Mouse (Mus musculus) forebrain, embryonic 13.5 days (tissue): ENCODE measurements at regions not wholly inside any gene's neighbourhood (a gene's known extent, or its start where the extent isn't known, plus 50 kb on each side); places are given as distances from the start of the nearest gene placed in this dataset.

Source experiments
- ATAC-seq: fragments of 200-750 bp; cut with Nextera tagmentation; 2 replicates; pipeline ENCODE4 v1.8.0; 2017
- H3K27ac ChIP-seq: fragments of 300-500 bp; sonication (generic); 2 replicates; pipeline ENCODE4 v1.5.1; 2015; ENCODE audit warnings: inconsistent platforms, mild to moderate bottlenecking, moderate library complexity
- H3K27me3 ChIP-seq: fragments of 300-500 bp; sonication (generic); 2 replicates; pipeline ENCODE4 v1.6.1; 2015; ENCODE audit warnings: mild to moderate bottlenecking, inconsistent platforms
- H3K36me3 ChIP-seq: fragments of 300-500 bp; sonication (generic); 2 replicates; pipeline ENCODE4 v1.6.1; 2015; ENCODE audit warnings: mild to moderate bottlenecking, inconsistent platforms; ENCODE audit not compliant: poor library complexity, severe bottlenecking
- H3K4me1 ChIP-seq: fragments of 300-500 bp; sonication (generic); 2 replicates; pipeline ENCODE4 v1.6.1; 2015; ENCODE audit warnings: inconsistent platforms
- H3K4me2 ChIP-seq: fragments of 300-500 bp; sonication (generic); 2 replicates; pipeline ENCODE4 v1.6.1; 2015; ENCODE audit warnings: inconsistent platforms, mild to moderate bottlenecking, moderate library complexity
- H3K4me3 ChIP-seq: fragments of 300-500 bp; sonication (generic); 2 replicates; pipeline ENCODE4 v1.5.1; 2015; ENCODE audit warnings: mild to moderate bottlenecking, inconsistent platforms
- H3K9ac ChIP-seq: fragments of 300-500 bp; sonication (generic); 2 replicates; pipeline ENCODE4 v1.6.1; 2015; ENCODE audit warnings: mild to moderate bottlenecking, inconsistent platforms
- H3K9me3 ChIP-seq: fragments of 300-500 bp; sonication (generic); replicated peaks from 2 replicates; pipeline ENCODE4 v1.6.1; 2016; ENCODE audit warnings: inconsistent platforms
- WGBS: fragments of 180-500 bp; shearing (Covaris S2); methylation state at CpG from one replicate; pipeline ENCODE4 v1.1.7; 2015; 5-methylcytosine and 5-hydroxymethylcytosine counted together

- Histone ChIP-seq H3K27me3 (no peaks in the 10 kb centered on the region), H3K27ac (no peak overlapping the region), H3K9me3 (no peaks in the 10 kb centered on the region), H3K4me3 (no peak overlapping the region), H3K9ac (no peak overlapping the region), H3K4me1 (no peaks in the 10 kb centered on the region), H3K36me3 (no peaks in the 10 kb centered on the region), H3K4me2 (no peak overlapping the region)
- WGBS: 89% methylated on average over 2 of the region's 2 CpGs
- ATAC-seq: no peak
These were observed 385.1 kb upstream of the Mon1b start for GRCm38 (mm10) chr8:113250264-113250663.

DNA sequence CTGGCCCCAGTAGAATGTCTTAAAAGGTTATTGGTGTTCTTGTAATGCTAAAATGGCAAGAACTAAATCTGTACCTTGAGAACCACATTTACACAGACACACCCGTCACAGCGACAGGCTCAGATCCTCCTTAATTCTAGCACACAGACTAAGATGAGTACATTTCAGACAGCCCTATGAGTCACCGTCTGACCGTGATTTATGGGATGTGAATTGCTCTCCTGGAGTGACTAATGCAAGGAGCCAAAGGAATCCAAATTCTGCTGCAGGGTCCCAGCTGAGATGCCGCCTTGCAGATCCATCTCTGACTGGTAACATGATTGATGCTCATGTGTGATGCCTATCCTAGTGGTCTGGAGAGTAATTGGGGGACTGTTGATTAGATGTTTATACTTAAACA lies 381.3 kb upstream of the Mon1b start:
- Histone ChIP-seq H3K9ac (no peak overlapping the region), H3K4me1 (no peaks in the 10 kb centered on the region), H3K9me3 (no peaks in the 10 kb centered on the region), H3K4me2 (no peak overlapping the region), H3K27ac (no peak overlapping the region), H3K4me3 (no peak overlapping the region), H3K36me3 (no peaks in the 10 kb centered on the region), H3K27me3 (no peaks in the 10 kb centered on the region)
- ATAC-seq: no peak
- 93% methylated on average over 5 of the region's 5 CpGs for whole genome bisulfite sequencing

DNA sequence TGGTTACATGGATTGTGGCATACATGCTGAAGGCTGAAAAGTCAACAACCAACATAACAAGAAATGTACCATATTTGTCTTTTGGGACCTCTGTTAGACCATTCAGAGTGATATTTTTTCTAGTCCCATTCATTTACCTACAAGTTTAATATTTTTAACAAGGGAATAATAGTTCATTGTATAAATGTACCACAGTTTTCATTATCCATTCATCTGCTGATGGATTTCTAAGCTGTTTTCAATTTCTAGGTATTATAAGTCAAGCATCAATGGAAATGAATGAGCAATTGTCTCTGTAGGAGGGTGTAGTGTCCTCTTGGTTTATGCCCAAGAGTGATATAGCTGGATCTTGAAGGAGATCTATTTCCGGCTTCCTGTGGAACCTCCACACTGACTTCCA lies 375.9 kb upstream of the Mon1b start:
- ATAC-seq: no peak
- Histone ChIP-seq H3K36me3 (no peaks in the 10 kb centered on the region), H3K4me2 (no peak overlapping the region), H3K27me3 (no peaks in the 10 kb centered on the region), H3K4me1 (peaks cover 9% of the 10 kb centered on the region; the same call in 1 of the 2 replicates), H3K4me3 (no peak overlapping the region), H3K9ac (no peak overlapping the region), H3K9me3 (no peaks in the 10 kb centered on the region), H3K27ac (no peak overlapping the region)
- 93% methylated on average over 1 of the region's 1 CpGs for WGBS

- Histone ChIP-seq H3K9ac (no peak overlapping the region), H3K36me3 (no peaks in the 10 kb centered on the region), H3K9me3 (no peaks in the 10 kb centered on the region), H3K27ac (no peak overlapping the region), H3K4me3 (no peak overlapping the region), H3K4me1 (peaks cover 9% of the 10 kb centered on the region; the same call in 1 of the 2 replicates), H3K4me2 (no peak overlapping the region), H3K27me3 (no peaks in the 10 kb centered on the region)
- ATAC-seq: no peak
- WGBS: 23% methylated on average over 3 of the region's 3 CpGs
These were observed 372.1 kb upstream of the Mon1b start for GRCm38 (mm10) chr8:113263296-113263695.

DNA sequence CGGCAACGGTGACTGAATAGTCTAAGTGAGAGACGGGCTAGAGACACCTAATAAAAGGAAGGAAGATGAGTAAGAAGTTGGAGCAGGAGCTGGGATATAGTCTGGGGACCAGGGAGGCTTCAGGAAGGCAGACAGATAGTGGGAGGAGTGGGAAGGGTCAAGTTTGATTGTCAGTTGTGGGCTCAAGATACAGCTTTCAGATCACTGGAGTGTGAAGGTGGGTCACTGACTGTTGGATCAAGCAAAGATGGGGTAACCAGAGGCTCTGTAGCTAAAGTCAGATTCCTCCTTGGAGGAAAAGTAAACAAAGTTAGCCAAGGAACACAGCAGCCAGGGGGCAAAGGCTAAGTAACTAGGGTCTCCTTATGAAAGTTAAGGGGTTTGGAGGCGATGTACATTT lies 364.1 kb upstream of the Mon1b start:
- H3K4me1 ChIP-seq: no peaks in the 10 kb centered on the region
- no peaks in the 10 kb centered on the region for H3K36me3 ChIP-seq
- WGBS: 93% methylated on average over 4 of the region's 4 CpGs
- no peaks in the 10 kb centered on the region for H3K9me3 ChIP-seq
- H3K4me3 ChIP-seq: no peak overlapping the region
- ATAC-seq: no peak
- H3K9ac ChIP-seq: no peak overlapping the region
- no peak overlapping the region for H3K27ac ChIP-seq
- no peak overlapping the region for H3K4me2 ChIP-seq
- H3K27me3 ChIP-seq: no peaks in the 10 kb centered on the region

GRCm38 (mm10) chr8:113300273-113300843 lies 335.0 kb upstream of the Mon1b start:
- Histone ChIP-seq H3K4me2 (no peak overlapping the region), H3K9ac (no peak overlapping the region), H3K27me3 (no peaks in the 10 kb centered on the region), H3K9me3 (peaks cover 4% of the 10 kb centered on the region), H3K36me3 (no peaks in the 10 kb centered on the region), H3K4me1 (no peaks in the 10 kb centered on the region), H3K4me3 (no peak overlapping the region), H3K27ac (no peak overlapping the region)
- WGBS: 53% methylated on average over 4 of the region's 4 CpGs
- peak; percentile 80 for ATAC-seq

- H3K27ac ChIP-seq: no peak overlapping the region
- no peaks in the 10 kb centered on the region for H3K4me1 ChIP-seq
- H3K9ac ChIP-seq: no peak overlapping the region
- no peak overlapping the region for H3K4me2 ChIP-seq
- no peak overlapping the region for H3K4me3 ChIP-seq
- 75% methylated on average over 8 of the region's 8 CpGs for WGBS
- no peaks in the 10 kb centered on the region for H3K36me3 ChIP-seq
- no peak for ATAC-seq
- no peaks in the 10 kb centered on the region for H3K27me3 ChIP-seq
- peaks cover 4% of the 10 kb centered on the region for H3K9me3 ChIP-seq
These were observed 332.0 kb upstream of the Mon1b start for GRCm38 (mm10) chr8:113303426-113303825.

GRCm38 (mm10) chr8:113317169-113317568 lies 318.2 kb upstream of the Mon1b start:
- Histone ChIP-seq H3K4me3 (no peak overlapping the region), H3K9me3 (no peaks in the 10 kb centered on the region), H3K36me3 (no peaks in the 10 kb centered on the region), H3K4me2 (no peak overlapping the region), H3K9ac (no peak overlapping the region), H3K4me1 (peaks cover 6% of the 10 kb centered on the region; the same call in 1 of the 2 replicates), H3K27me3 (no peaks in the 10 kb centered on the region), H3K27ac (no peak overlapping the region)
- WGBS: 30% methylated on average over 3 of the region's 3 CpGs
- ATAC-seq: no peak

GRCm38 (mm10) chr8:113331576-113331975 lies 303.8 kb upstream of the Mon1b start:
- Histone ChIP-seq H3K27ac (no peak overlapping the region), H3K4me1 (no peaks in the 10 kb centered on the region), H3K4me3 (no peak overlapping the region), H3K36me3 (no peaks in the 10 kb centered on the region), H3K9ac (no peak overlapping the region), H3K4me2 (no peak overlapping the region), H3K27me3 (no peaks in the 10 kb centered on the region), H3K9me3 (no peaks in the 10 kb centered on the region)
- 67% methylated on average over 6 of the region's 6 CpGs for WGBS
- ATAC-seq: no peak

DNA sequence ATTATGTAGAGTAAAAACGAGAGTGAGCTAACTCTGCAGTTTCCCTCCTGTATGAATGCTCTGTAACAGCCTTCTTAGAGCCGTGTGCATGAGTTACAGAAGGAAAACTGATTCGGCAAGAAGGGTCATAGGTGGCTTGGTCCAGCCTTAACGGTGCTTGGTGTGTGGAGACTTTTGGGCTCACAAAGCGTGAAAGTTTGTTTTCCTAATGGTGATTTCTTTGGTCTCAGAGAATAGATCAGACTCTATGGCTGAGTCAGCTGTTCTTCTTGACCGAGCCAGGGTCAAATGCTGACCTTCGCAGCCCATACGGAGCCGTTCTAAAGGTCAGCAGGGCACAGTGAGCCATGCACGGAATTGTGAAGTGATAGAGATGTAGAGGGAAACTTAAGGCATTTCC lies 294.1 kb upstream of the Mon1b start:
- 69% methylated on average over 10 of the region's 10 CpGs for WGBS

GRCm38 (mm10) chr8:113361900-113362299 lies 273.5 kb upstream of the Mon1b start:
- ATAC-seq: no peak
- Histone ChIP-seq H3K9me3 (no peaks in the 10 kb centered on the region; the same call in 1 of the 2 replicates), H3K4me2 (no peak overlapping the region), H3K27ac (no peak overlapping the region), H3K36me3 (no peaks in the 10 kb centered on the region), H3K4me3 (no peak overlapping the region), H3K9ac (no peak overlapping the region), H3K4me1 (no peaks in the 10 kb centered on the region), H3K27me3 (no peaks in the 10 kb centered on the region)
- 54% methylated on average over 7 of the region's 7 CpGs for WGBS

More for the DNA sequence above, 294.1 kb upstream of the Mon1b start:
- no peaks in the 10 kb centered on the region for H3K36me3 ChIP-seq
- H3K9ac ChIP-seq: no peak overlapping the region
- H3K27ac ChIP-seq: no peak overlapping the region
- H3K27me3 ChIP-seq: no peaks in the 10 kb centered on the region
- H3K4me1 ChIP-seq: 0 out of 2 replicates have a peak, but pooled peaks cover 6% of the 10 kb centered on the region
- no peak overlapping the region for H3K4me2 ChIP-seq
- H3K4me3 ChIP-seq: no peak overlapping the region
- no peaks in the 10 kb centered on the region for H3K9me3 ChIP-seq
- no peak for ATAC-seq

DNA sequence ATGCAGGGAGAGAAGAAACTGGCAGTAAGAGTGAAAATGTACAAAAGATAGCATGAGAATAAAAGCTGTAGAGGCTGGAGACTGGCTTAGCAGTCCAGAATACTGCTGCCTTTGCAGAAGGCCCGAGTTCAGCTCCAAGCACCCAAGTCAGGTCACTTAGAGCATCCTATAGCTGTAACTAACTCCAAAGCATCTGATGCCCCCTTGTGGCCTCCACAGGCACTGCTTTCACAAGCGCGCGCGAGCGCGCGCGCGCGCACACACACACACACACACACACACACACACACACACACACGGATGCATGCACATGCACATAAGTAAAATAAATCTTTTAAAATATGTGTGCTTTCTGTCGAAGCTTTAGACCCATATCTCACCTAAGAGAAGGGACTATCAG lies 271.2 kb upstream of the Mon1b start:
- no peaks in the 10 kb centered on the region for H3K36me3 ChIP-seq
- no peak overlapping the region for H3K9ac ChIP-seq
- no peak overlapping the region for H3K4me2 ChIP-seq
- H3K4me3 ChIP-seq: no peak overlapping the region
- no peaks in the 10 kb centered on the region for H3K4me1 ChIP-seq
- no peak for ATAC-seq
- no peak overlapping the region for H3K27ac ChIP-seq
- H3K9me3 ChIP-seq: no peaks in the 10 kb centered on the region; the same call in 1 of the 2 replicates
- H3K27me3 ChIP-seq: no peaks in the 10 kb centered on the region
- 97% methylated on average over 13 of the region's 13 CpGs for WGBS

GRCm38 (mm10) chr8:113383517-113383916 lies 251.9 kb upstream of the Mon1b start:
- Histone ChIP-seq H3K4me2 (no peak overlapping the region), H3K36me3 (no peaks in the 10 kb centered on the region), H3K9me3 (no peaks in the 10 kb centered on the region), H3K4me1 (peaks cover 6% of the 10 kb centered on the region; the same call in 1 of the 2 replicates), H3K4me3 (no peak overlapping the region), H3K27me3 (no peaks in the 10 kb centered on the region), H3K9ac (no peak overlapping the region), H3K27ac (no peak overlapping the region)
- no peak for ATAC-seq
- 46% methylated on average over 3 of the region's 3 CpGs for WGBS
